Mouse (Mus musculus) small intestine, adult 2 months (tissue): ENCODE measurements around the gene Kcnk3.

Experiments
- CTCF ChIP-seq: fragments of 200-500 bp; IDR thresholded peaks from 2 replicates; pipeline ENCODE4 v1.5.1; 2012; ENCODE audit warnings: low read depth, mild to moderate bottlenecking, control low read depth, inconsistent platforms, low read length, moderate library complexity, mixed read lengths; ENCODE audit not compliant: insufficient replicate concordance, insufficient read length; ENCODE audit errors: extremely low read depth
- POLR2A ChIP-seq: fragments of 200-500 bp; IDR thresholded peaks from 2 replicates; pipeline ENCODE4 v1.6.1; 2012; ENCODE audit warnings: low read depth, mild to moderate bottlenecking, control low read depth, inconsistent platforms, low read length, moderate library complexity

- TF ChIP-seq CTCF (no peak), POLR2A (no peak)
These were observed 17.7 kb downstream of the Kcnk3 start for GRCm38 (mm10) chr5:30605649-30606048.
